Mouse (Mus musculus) heart, adult 2 months (tissue): ENCODE data around the gene 4930556J24Rik. TPM values are rescaled to one million over a fixed set of nuclear protein-coding genes. Genes with fewer than 3 reads are reported as not detected.

Experiments
- DNase-seq, 2 experiments: peaks; one replicate each; pipeline ENCODE4 v3.0.0; 2021
- H3K27ac ChIP-seq: fragments of 200-600 bp; 2 replicates; pipeline ENCODE4 v1.8.1; 2022
- H3K27me3 ChIP-seq: fragments of 200-500 bp; 2 replicates; pipeline ENCODE4 v1.6.1; 2012; ENCODE audit warnings: mild to moderate bottlenecking, low read length, inconsistent platforms, mixed read lengths; ENCODE audit not compliant: control insufficient read depth, insufficient read depth
- H3K36me3 ChIP-seq: fragments of 200-500 bp; 2 replicates; pipeline ENCODE4 v1.6.1; 2012; ENCODE audit warnings: low read length, inconsistent platforms; ENCODE audit not compliant: control insufficient read depth, insufficient read depth
- H3K4me1 ChIP-seq: fragments of 200-500 bp; 2 replicates; pipeline ENCODE4 v1.6.1; 2011; ENCODE audit warnings: low read length; ENCODE audit not compliant: control insufficient read depth, insufficient read depth
- H3K4me3 ChIP-seq: fragments of 200-600 bp; 2 replicates; pipeline ENCODE4 v1.8.1; 2022
- H3K79me2 ChIP-seq: fragments of 200-500 bp; replicated peaks from 2 replicates; pipeline ENCODE4 v1.6.1; 2012; ENCODE audit warnings: mild to moderate bottlenecking, inconsistent platforms, low read length, moderate library complexity, mixed read lengths; ENCODE audit not compliant: control insufficient read depth, insufficient read depth
- H3K9ac ChIP-seq: fragments of 200-500 bp; 2 replicates; pipeline ENCODE4 v1.6.1; 2012; ENCODE audit warnings: low read depth, mild to moderate bottlenecking, control low read depth, inconsistent platforms, low read length, mixed read lengths
- CTCF ChIP-seq: fragments of 200-600 bp; IDR thresholded peaks from 2 replicates; pipeline ENCODE4 v1.8.1; 2022; ENCODE audit warnings: antibody characterized with exemption, mild to moderate bottlenecking, moderate library complexity
- EP300 ChIP-seq: fragments of 200-500 bp; IDR thresholded peaks from 2 replicates; pipeline ENCODE4 v1.6.1; 2011; ENCODE audit warnings: low read depth, low read length, control low read depth; ENCODE audit not compliant: insufficient read depth
- POLR2A ChIP-seq: fragments of 200-500 bp; IDR thresholded peaks from 2 replicates; pipeline ENCODE4 v1.6.1; 2011; ENCODE audit warnings: mild to moderate bottlenecking, low read depth, low read length, control low read depth; ENCODE audit not compliant: insufficient read depth
- WGBS: fragments of 180-500 bp; shearing (Covaris S2); methylation state at CpG from one replicate; pipeline ENCODE4 v1.1.7; 2018; 5-methylcytosine and 5-hydroxymethylcytosine counted together
- intact Hi-C: fragments of 180-260 bp; cut with DNase I; formaldehyde crosslinking; loops from one replicate; pipeline ENCODE4 v1.15.1; 2025
- polyA plus RNA-seq: library from polyadenylated mRNA; depleted of rRNA; stranded (reverse); fragments of >200 nt; gene quantifications from 2 replicates; pipeline ENCODE4 v1.2.3, GENCODE M21; 2012
- total RNA-seq, 2 experiments: library from RNA; stranded (reverse); gene quantifications; 2 replicates each; pipeline ENCODE4 v1.2.3; 2021

The 4930556J24Rik gene
- total and polyA plus RNA-seq, 3 experiments = not detected

GRCm38 (mm10) chr11:4001603-4002002 is 25.0 kb upstream of the 4930556J24Rik start:
- peaks cover 10% of the 10 kb centered on the region; the same call in 1 of the 2 replicates for H3K27me3 ChIP-seq
- TF ChIP-seq EP300 (peak; percentile 50; the same call in 1 of the 2 replicates), POLR2A (no peak), CTCF (peak; percentile 87)
- H3K9ac ChIP-seq = no peak overlapping the region
- H3K27ac ChIP-seq = no peak overlapping the region
- intact Hi-C loops = loop anchor here (1.0 kb wide), 1 partner anchor 82 kb away; no protein-coding TSS in a partner anchor
- peak; percentile 40 to 67 for DNase-seq
- 7% methylated on average over 5 of the region's 5 CpGs for WGBS
- H3K4me3 ChIP-seq = no peak overlapping the region
- H3K36me3 ChIP-seq = no peaks in the 10 kb centered on the region
- H3K4me1 ChIP-seq = no peaks in the 10 kb centered on the region
- no peaks in the 10 kb centered on the region for H3K79me2 ChIP-seq

- intact Hi-C loops = no loop called here
- Histone ChIP-seq H3K4me1 (no peaks in the 10 kb centered on the region), H3K79me2 (no peaks in the 10 kb centered on the region), H3K27me3 (peaks cover 10% of the 10 kb centered on the region; the same call in 1 of the 2 replicates), H3K36me3 (no peaks in the 10 kb centered on the region), H3K27ac (no peak overlapping the region), H3K9ac (no peak overlapping the region), H3K4me3 (no peak overlapping the region)
- DNase-seq = no peak
- WGBS = 80% methylated on average over 5 of the region's 5 CpGs
- no peak for TF ChIP-seq EP300
- no peak for TF ChIP-seq CTCF
- no peak for TF ChIP-seq POLR2A
These were observed 23.0 kb upstream of the 4930556J24Rik start for GRCm38 (mm10) chr11:3999547-3999946.

DNA sequence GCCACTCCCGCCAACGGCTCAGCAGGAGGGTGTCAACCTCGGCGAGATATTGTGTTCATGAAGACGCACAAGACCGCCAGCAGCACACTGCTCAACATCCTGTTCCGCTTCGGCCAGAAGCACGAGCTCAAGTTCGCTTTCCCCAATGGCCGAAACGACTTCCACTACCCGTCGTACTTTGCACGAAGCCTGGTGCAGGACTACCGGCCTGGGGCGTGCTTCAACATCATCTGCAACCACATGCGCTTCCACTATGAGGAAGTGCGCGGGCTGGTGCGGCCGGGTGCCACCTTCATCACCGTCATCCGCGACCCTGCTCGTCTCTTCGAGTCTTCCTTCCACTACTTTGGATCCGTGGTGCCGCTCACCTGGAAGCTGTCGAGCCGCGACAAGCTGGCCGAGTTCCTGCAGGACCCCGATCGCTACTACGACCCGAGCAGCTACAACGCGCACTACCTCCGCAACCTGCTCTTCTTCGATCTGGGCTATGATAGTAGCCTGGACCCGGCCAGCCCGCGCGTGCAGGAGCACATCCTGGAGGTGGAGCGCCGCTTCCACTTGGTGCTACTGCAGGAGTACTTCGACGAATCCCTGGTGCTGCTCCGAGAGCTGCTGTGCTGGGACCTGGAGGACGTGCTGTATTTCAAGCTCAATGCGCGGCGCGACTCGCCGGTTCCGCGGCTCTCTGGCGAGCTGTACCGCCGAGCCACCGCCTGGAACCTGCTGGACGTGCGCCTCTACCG is 21.6 kb upstream of the 4930556J24Rik start:
- no peak overlapping the region for H3K9ac ChIP-seq
- no peak for DNase-seq
- no peaks in the 10 kb centered on the region for H3K36me3 ChIP-seq
- TF ChIP-seq POLR2A = no peak
- intact Hi-C loops = no loop called here
- H3K27ac ChIP-seq = no peak overlapping the region
- no peak overlapping the region; the same call in 1 of the 2 replicates for H3K4me3 ChIP-seq
- H3K27me3 ChIP-seq = peaks cover 10% of the 10 kb centered on the region; the same call in 1 of the 2 replicates
- H3K4me1 ChIP-seq = no peaks in the 10 kb centered on the region
- 4% methylated on average over 66 of the region's 66 CpGs for WGBS
- H3K79me2 ChIP-seq = no peaks in the 10 kb centered on the region

GRCm38 (mm10) chr11:3996840-3997239 is 20.3 kb upstream of the 4930556J24Rik start:
- no peak overlapping the region for H3K9ac ChIP-seq
- intact Hi-C loops = no loop called here
- no peaks in the 10 kb centered on the region for H3K4me1 ChIP-seq
- TF ChIP-seq CTCF (no peak), POLR2A (no peak), EP300 (no peak)
- no peaks in the 10 kb centered on the region for H3K36me3 ChIP-seq
- DNase-seq = no peak
- H3K79me2 ChIP-seq = no peaks in the 10 kb centered on the region
- WGBS = 85% methylated on average over 3 of the region's 3 CpGs
- no peak overlapping the region for H3K27ac ChIP-seq
- H3K27me3 ChIP-seq = peaks cover 10% of the 10 kb centered on the region; the same call in 1 of the 2 replicates
- no peak overlapping the region for H3K4me3 ChIP-seq

DNA sequence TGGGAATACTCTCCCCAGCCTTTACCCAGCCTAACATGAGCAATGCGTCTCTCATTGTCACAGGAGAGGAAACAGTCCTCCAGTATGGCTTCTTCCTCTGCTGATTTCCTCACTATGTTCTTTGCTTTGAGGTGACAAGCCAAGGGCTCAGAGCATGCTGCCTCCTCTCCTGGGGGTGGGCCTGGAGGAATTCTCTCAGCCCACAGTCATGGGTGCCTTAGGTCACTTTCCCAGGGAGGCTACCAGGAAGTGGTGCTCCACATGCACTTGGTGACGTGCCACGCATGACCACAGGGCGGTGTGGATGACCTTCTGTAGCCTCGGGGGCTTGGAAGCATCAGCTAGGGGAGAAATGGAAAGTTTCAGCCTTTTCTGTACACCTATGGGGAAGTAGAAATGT is 18.9 kb upstream of the 4930556J24Rik start:
- no peak for DNase-seq

GRCm38 (mm10) chr11:3993914-3994313 is 17.3 kb upstream of the 4930556J24Rik start:
- H3K79me2 ChIP-seq = no peaks in the 10 kb centered on the region
- no peak for DNase-seq
- no peak overlapping the region for H3K27ac ChIP-seq
- H3K9ac ChIP-seq = no peak overlapping the region
- H3K4me1 ChIP-seq = no peaks in the 10 kb centered on the region
- no peak overlapping the region for H3K4me3 ChIP-seq
- H3K36me3 ChIP-seq = no peaks in the 10 kb centered on the region
- no peak for TF ChIP-seq POLR2A
- TF ChIP-seq EP300 = no peak
- TF ChIP-seq CTCF = no peak
- intact Hi-C loops = no loop called here
- WGBS = 77% methylated on average over 6 of the region's 6 CpGs
- peaks cover 10% of the 10 kb centered on the region; the same call in 1 of the 2 replicates for H3K27me3 ChIP-seq

More for the DNA sequence above, 18.9 kb upstream of the 4930556J24Rik start:
- Histone ChIP-seq H3K79me2 (no peaks in the 10 kb centered on the region), H3K27ac (no peak overlapping the region), H3K36me3 (no peaks in the 10 kb centered on the region), H3K4me3 (no peak overlapping the region), H3K4me1 (no peaks in the 10 kb centered on the region), H3K9ac (no peak overlapping the region), H3K27me3 (peaks cover 10% of the 10 kb centered on the region; the same call in 1 of the 2 replicates)
- no peak for TF ChIP-seq POLR2A
- no peak for TF ChIP-seq EP300
- TF ChIP-seq CTCF = no peak
- 56% methylated on average over 5 of the region's 5 CpGs for WGBS
- intact Hi-C loops = no loop called here
